Mouse (Mus musculus): ENCODE measurements around the gene Slc26a3.

GRCm38 (mm10) chr12:31449341-31449740 is 58.7 kb downstream of the Slc26a3 start:
- TF ChIP-seq CHD2 (IDR thresholded peaks at IDR 0.05; ENCODE audit: low read depth, low read length) (no peak), ZNF384 (IDR thresholded peaks at IDR 0.05; ENCODE audit: low read depth, low read length) (no peak), ZC3H11A (IDR thresholded peaks at IDR 0.05; ENCODE audit: borderline replicate concordance, low read depth, low read length) (no peak), HCFC1 (IDR thresholded peaks at IDR 0.05; ENCODE audit: borderline replicate concordance, insufficient read depth, low read length) (no peak), MAFK (IDR thresholded peaks at IDR 0.05; ENCODE audit: insufficient read depth, low read depth, low read length) (no peak)

Measured in ES-E14 (cell line).